Mouse (Mus musculus): ENCODE measurements around the gene Rfx7. TPM values are rescaled to one million over a fixed set of nuclear protein-coding genes. Genes with fewer than 3 reads are reported as not detected.

Gene Rfx7
- polyA plus RNA-seq, 1 experiment, result 33.6 TPM

GRCm38 (mm10) chr9:72667126-72667525 lies 135.1 kb downstream of the Rfx7 start:
- Histone ChIP-seq H3K4me3 (ENCODE audit: insufficient read depth, low read length) (no peak overlapping the region), H3K4me1 (ENCODE audit: control insufficient read depth, insufficient read depth, low read length) (peaks cover 13% of the 10 kb centered on the region), H3K27ac (ENCODE audit: insufficient read depth, low read length) (no peak overlapping the region; the same call in 1 of the 2 replicates)
- TF ChIP-seq CTCF (IDR thresholded peaks at IDR 0.05; ENCODE audit: borderline replicate concordance, insufficient read depth, low read length), result no peak
- no peak for TF ChIP-seq POLR2A (IDR thresholded peaks at IDR 0.05; ENCODE audit: low read depth, low read length)

DNA sequence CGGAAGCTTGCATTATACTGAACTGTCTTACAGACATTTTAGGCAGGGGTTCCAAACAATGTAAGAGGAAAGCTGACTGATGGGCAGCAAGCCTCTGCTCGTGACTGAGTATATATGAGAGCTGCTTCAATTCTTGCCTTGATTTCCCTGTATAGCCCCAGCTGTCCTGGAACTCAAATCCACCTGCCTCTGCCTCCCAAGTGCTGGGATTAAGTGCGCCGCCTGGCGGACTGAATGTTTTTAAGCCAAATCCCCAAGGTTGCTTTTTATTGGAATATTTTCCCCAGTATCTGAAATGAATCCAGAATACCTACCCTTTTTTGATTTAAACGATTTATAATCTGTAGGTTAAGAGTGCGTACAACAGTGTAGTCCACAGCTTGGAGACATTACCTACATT lies 137.3 kb downstream of the Rfx7 start:
- H3K4me1 ChIP-seq (ENCODE audit: control insufficient read depth, insufficient read depth, low read length), result peaks cover 13% of the 10 kb centered on the region
- H3K27ac ChIP-seq (ENCODE audit: insufficient read depth, low read length), result no peak overlapping the region
- TF ChIP-seq POLR2A (IDR thresholded peaks at IDR 0.05; ENCODE audit: low read depth, low read length), result no peak
- no peak for TF ChIP-seq CTCF (IDR thresholded peaks at IDR 0.05; ENCODE audit: borderline replicate concordance, insufficient read depth, low read length)

DNA sequence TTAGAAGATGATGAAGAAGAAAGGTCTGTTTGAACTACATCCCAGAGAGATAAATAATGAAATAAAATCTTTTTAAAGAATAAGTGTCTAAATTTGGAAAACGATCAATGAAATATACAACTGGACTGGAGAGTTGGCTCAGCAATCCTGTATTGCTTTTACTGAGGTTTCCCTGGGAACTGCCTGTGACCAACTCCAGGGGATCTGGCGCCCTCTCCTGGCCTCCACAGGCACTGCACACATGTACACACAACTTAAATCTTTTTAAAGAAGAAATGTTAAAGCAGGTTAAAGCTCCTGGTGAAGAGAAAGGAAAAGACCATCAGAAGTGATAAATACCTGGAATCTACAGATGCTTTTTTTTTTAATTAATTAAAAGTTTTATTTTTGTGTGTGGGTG lies 140.3 kb downstream of the Rfx7 start:
- peaks cover 3% of the 10 kb centered on the region; the same call in 1 of the 2 replicates for H3K4me1 ChIP-seq (ENCODE audit: control insufficient read depth, insufficient read depth, low read length)
- H3K27ac ChIP-seq (ENCODE audit: insufficient read depth, low read length), result no peak overlapping the region
- no peak overlapping the region for H3K4me3 ChIP-seq (ENCODE audit: insufficient read depth, low read length)
- no peak for TF ChIP-seq POLR2A (IDR thresholded peaks at IDR 0.05; ENCODE audit: low read depth, low read length)
- peak; percentile 86 for TF ChIP-seq CTCF (IDR thresholded peaks at IDR 0.05; ENCODE audit: borderline replicate concordance, insufficient read depth, low read length)

More for the DNA sequence above, 137.3 kb downstream of the Rfx7 start:
- H3K4me3 ChIP-seq (ENCODE audit: insufficient read depth, low read length), result no peak overlapping the region

Other genes with a start within 250 kb of the Rfx7 start
- 6.0 and 10.5 TPM in 2 replicates for gene Mns1, start 94.2 kb upstream of the Rfx7 start, polyA plus RNA-seq (2011; ENCODE audit: insufficient read length, low read depth, missing spikeins)
- gene Tex9, start 40.0 kb upstream of the Rfx7 start, polyA plus RNA-seq (2011; ENCODE audit: insufficient read length, low read depth, missing spikeins), result 13.4 and 15.6 TPM in 2 replicates
- gene Nedd4, start 130.1 kb downstream of the Rfx7 start, polyA plus RNA-seq (2011; ENCODE audit: insufficient read length, low read depth, missing spikeins), result 1,359 and 1,364 TPM in 2 replicates

Data from embryonic fibroblast, embryonic 13.5 days (primary cell).